Mouse (Mus musculus) cerebellum, adult 2 months (tissue): ENCODE measurements at regions not wholly inside any gene's neighbourhood (a gene's known extent, or its start where the extent isn't known, plus 50 kb on each side); places are given as distances from the start of the nearest gene placed in this dataset.

Source experiments
- DNase-seq, 2 experiments: peaks; one replicate each; pipeline ENCODE4 v3.0.0; 2021
- H3K27ac ChIP-seq: fragments of 200-500 bp; 2 replicates; pipeline ENCODE4 v1.5.1; 2012; ENCODE audit warnings: low read length, control low read depth, inconsistent platforms; ENCODE audit not compliant: insufficient read depth
- H3K27me3 ChIP-seq: fragments of 200-500 bp; 2 replicates; pipeline ENCODE4 v1.6.1; 2012; ENCODE audit warnings: inconsistent platforms, mild to moderate bottlenecking, low read length, moderate library complexity; ENCODE audit not compliant: control insufficient read depth, insufficient read depth
- H3K4me1 ChIP-seq: fragments of 200-500 bp; 2 replicates; pipeline ENCODE4 v1.6.1; 2011; ENCODE audit warnings: low read length; ENCODE audit not compliant: control insufficient read depth, insufficient read depth
- H3K4me3 ChIP-seq: fragments of 200-500 bp; replicated peaks from 2 replicates; pipeline ENCODE3; 2011; ENCODE audit warnings: mild to moderate bottlenecking, low read depth, low read length, control low read depth; ENCODE audit not compliant: insufficient read depth
- CTCF ChIP-seq: fragments of 200-500 bp; IDR thresholded peaks from 2 replicates; pipeline ENCODE4 v1.5.1; 2011; ENCODE audit warnings: low read depth, mild to moderate bottlenecking, control low read depth, low read length, moderate library complexity, borderline replicate concordance; ENCODE audit not compliant: insufficient read depth
- POLR2A ChIP-seq: fragments of 200-500 bp; IDR thresholded peaks from 2 replicates; pipeline ENCODE4 v1.6.1; 2011; ENCODE audit warnings: low read length, control low read depth, borderline replicate concordance; ENCODE audit not compliant: insufficient read depth
- WGBS: fragments of 180-500 bp; shearing (Covaris S2); methylation state at CpG from one replicate; pipeline ENCODE4 v1.1.7; 2018; 5-methylcytosine and 5-hydroxymethylcytosine counted together

DNA sequence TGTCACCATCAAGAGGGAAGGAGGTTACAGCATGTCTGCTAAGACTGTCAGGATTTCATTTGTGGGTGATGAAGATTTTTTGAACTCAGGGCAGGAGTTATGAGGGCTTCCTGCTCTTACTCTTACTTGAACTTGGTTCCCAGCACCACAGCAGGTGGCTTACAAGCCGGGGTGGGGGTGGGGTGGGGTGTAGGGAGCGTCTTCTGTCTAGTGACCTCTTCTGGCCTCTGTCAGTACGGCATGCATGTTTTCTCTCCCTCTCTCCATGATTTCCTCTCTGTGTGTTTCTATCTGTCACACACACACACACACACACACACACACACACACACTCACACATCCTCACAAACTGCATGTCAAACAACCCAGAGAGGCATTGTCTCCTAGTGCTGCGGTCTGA lies 64.5 kb upstream of the Pias1 start:
- TF ChIP-seq POLR2A (no peak), CTCF (no peak)
- Histone ChIP-seq H3K4me3 (no peak overlapping the region), H3K27me3 (no peaks in the 10 kb centered on the region), H3K27ac (no peak overlapping the region), H3K4me1 (no peaks in the 10 kb centered on the region)
- WGBS: 37% methylated on average over 4 of the region's 4 CpGs
- no peak for DNase-seq

GRCm38 (mm10) chr9:63051631-63052030 lies 63.9 kb upstream of the Pias1 start:
- TF ChIP-seq CTCF (no peak), POLR2A (no peak)

DNA sequence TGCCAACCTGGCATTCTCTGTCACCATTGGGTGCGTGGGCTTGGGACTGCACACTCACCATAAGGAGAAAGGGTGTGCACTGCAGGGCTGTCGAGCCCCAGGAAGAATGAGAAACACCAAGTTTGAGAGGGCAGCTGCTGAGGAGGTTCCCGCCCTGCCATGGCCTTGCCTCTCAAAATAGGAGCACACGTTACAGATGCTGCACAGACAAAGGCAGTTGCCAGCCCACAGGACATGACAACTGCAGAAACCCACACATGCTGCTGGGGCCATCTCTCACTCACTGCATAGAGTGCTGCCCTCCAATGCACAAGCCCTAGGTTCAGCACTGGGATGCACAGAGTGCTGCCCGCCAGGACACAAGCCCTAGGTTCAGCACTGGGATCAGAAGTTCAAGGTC lies 61.6 kb upstream of the Pias1 start:
- no peaks in the 10 kb centered on the region for H3K27me3 ChIP-seq
- no peak for TF ChIP-seq POLR2A
- no peak for TF ChIP-seq CTCF
- WGBS: 90% methylated on average over 5 of the region's 5 CpGs
- DNase-seq: no peak
- no peaks in the 10 kb centered on the region for H3K4me1 ChIP-seq
- H3K27ac ChIP-seq: no peak overlapping the region
- H3K4me3 ChIP-seq: no peak overlapping the region

More at GRCm38 (mm10) chr9:63051631-63052030, 63.9 kb upstream of the Pias1 start:
- no peaks in the 10 kb centered on the region for H3K4me1 ChIP-seq
- no peaks in the 10 kb centered on the region for H3K27me3 ChIP-seq
- H3K4me3 ChIP-seq: no peak overlapping the region
- no peak overlapping the region for H3K27ac ChIP-seq
- DNase-seq: no peak
- 62% methylated on average over 4 of the region's 4 CpGs for WGBS

GRCm38 (mm10) chr9:63046981-63047380 lies 59.3 kb upstream of the Pias1 start:
- no peak overlapping the region for H3K4me3 ChIP-seq
- TF ChIP-seq POLR2A: no peak
- no peak for TF ChIP-seq CTCF
- no peak for DNase-seq
- H3K27me3 ChIP-seq: no peaks in the 10 kb centered on the region
- no peak overlapping the region for H3K27ac ChIP-seq
- 93% methylated on average over 3 of the region's 3 CpGs for WGBS
- no peaks in the 10 kb centered on the region for H3K4me1 ChIP-seq

GRCm38 (mm10) chr9:63045531-63045930 lies 57.8 kb upstream of the Pias1 start:
- no peaks in the 10 kb centered on the region for H3K27me3 ChIP-seq
- H3K4me1 ChIP-seq: no peaks in the 10 kb centered on the region
- H3K4me3 ChIP-seq: no peak overlapping the region
- no peak for DNase-seq
- no peak for TF ChIP-seq CTCF
- no peak for TF ChIP-seq POLR2A
- H3K27ac ChIP-seq: no peak overlapping the region
- WGBS: 95% methylated on average over 4 of the region's 4 CpGs

- no peak for TF ChIP-seq POLR2A
- TF ChIP-seq CTCF: no peak
- DNase-seq: no peak
- Histone ChIP-seq H3K4me3 (no peak overlapping the region), H3K27ac (no peak overlapping the region), H3K27me3 (no peaks in the 10 kb centered on the region), H3K4me1 (no peaks in the 10 kb centered on the region)
- WGBS: 30% methylated on average over 3 of the region's 3 CpGs
These were observed 55.6 kb upstream of the Pias1 start for GRCm38 (mm10) chr9:63043304-63043703.

GRCm38 (mm10) chr9:63038031-63038430 lies 50.3 kb upstream of the Pias1 start:
- 95% methylated on average over 6 of the region's 6 CpGs for WGBS
- Histone ChIP-seq H3K27me3 (no peaks in the 10 kb centered on the region), H3K4me1 (no peaks in the 10 kb centered on the region), H3K4me3 (no peak overlapping the region), H3K27ac (no peak overlapping the region)
- TF ChIP-seq POLR2A (no peak), CTCF (no peak)
- DNase-seq: no peak
